Comparison of ENCODE assay signal across 8 mouse cellular contexts in genomic region chr2:51148454-51148853, GRCm38 (mm10). TPM values are rescaled to one million over a fixed set of nuclear protein-coding genes. Genes with fewer than 3 reads are reported as not detected.
A peak's percentile ranks its signal among the peaks of the same experiment; 100 is the strongest.
DNase-seq lines count a peak whose midpoint lies in the region; ATAC-seq and TF ChIP-seq lines count a peak whose summit lies in the region.

No protein-coding gene starts in this region.

- no peak overlapping the region for H3K9ac ChIP-seq in CH12.LX (ENCODE audit: insufficient read depth, low read depth)
- peak overlapping the region; percentile 97 for H3K9ac ChIP-seq in embryonic facial prominence, embryonic 14.5 days (ENCODE audit: low read depth, low read length)
- H3K9ac ChIP-seq in heart, embryonic 16.5 days (ENCODE audit: low read length): peak overlapping the region; percentile 86
- peak overlapping the region; percentile 80 for H3K9ac ChIP-seq in lung, embryonic 15.5 days

- H3K79me2 ChIP-seq in CH12.LX (replicated peaks; ENCODE audit: control insufficient read depth, extremely low read depth, insufficient read depth, poor library complexity, severe bottlenecking): no peaks in the 10 kb centered on the region

- H3K9me3 ChIP-seq in CH12.LX (replicated peaks; ENCODE audit: low read length): no peaks in the 10 kb centered on the region
- no peaks in the 10 kb centered on the region for H3K9me3 ChIP-seq in embryonic facial prominence, embryonic 14.5 days (ENCODE audit: control insufficient read depth, low read length)
- no peaks in the 10 kb centered on the region for H3K9me3 ChIP-seq in heart, embryonic 16.5 days (replicated peaks; ENCODE audit: control insufficient read depth, low read length)
- no peaks in the 10 kb centered on the region for H3K9me3 ChIP-seq in lung, embryonic 15.5 days

- 1% methylated on average over 20 of the region's 20 CpGs for WGBS in embryonic facial prominence, embryonic 14.5 days
- under 1% methylated on average over 20 of the region's 20 CpGs for WGBS in heart, embryonic 16.5 days
- under 1% methylated on average over 20 of the region's 20 CpGs for WGBS in lung, embryonic 15.5 days

- no peak for TF ChIP-seq CTCF in CH12.LX (conservative IDR thresholded peaks at IDR 0.05 in 1 of 2, IDR thresholded peaks at IDR 0.05 in 1 of 2; ENCODE audit: low read depth in 2 of 2, low read length in 2 of 2)

- peak; percentile 11; the same call in 1 of the 2 replicates for ATAC-seq in embryonic facial prominence, embryonic 14.5 days (ENCODE audit: low read depth)
- no peak for ATAC-seq in heart, embryonic 16.5 days (replicated peaks; ENCODE audit: extremely low read depth, insufficient read depth, low FRiP score)
- ATAC-seq in lung, embryonic 15.5 days (ENCODE audit: borderline replicate concordance, extremely low read depth, low FRiP score, low TSS enrichment): peak; percentile 16; the same call in 1 of the 2 replicates
- no peak for ATAC-seq in inflammation-experienced regulatory T-cells, adult 6 months

- H3K4me3 ChIP-seq in CH12.LX (replicated peaks in 1 of 3; ENCODE audit: low read depth in 2 of 3, low read length in 2 of 3, poor library complexity in 1 of 3): peak overlapping the region in 2 of 3 experiments; percentile 36 to 60
- peak overlapping the region; percentile 97 for H3K4me3 ChIP-seq in embryonic facial prominence, embryonic 14.5 days (ENCODE audit: low read depth, low read length)
- H3K4me3 ChIP-seq in heart, embryonic 16.5 days (ENCODE audit: low read length): peak overlapping the region; percentile 63
- H3K4me3 ChIP-seq in lung, embryonic 15.5 days: peak overlapping the region; percentile 79

- in situ Hi-C loops in CH12.LX (cut with MboI; ENCODE audit: low pct_ligation_motif_present, low pct_unique_long_range_greater_than_20kb, low sequenced_read_pairs): loop anchor here (25.0 kb wide), 1 partner anchor 836 kb away; no protein-coding TSS in a partner anchor

- peak overlapping the region; percentile 87 for H3K4me2 ChIP-seq in CH12.LX (ENCODE audit: insufficient read depth, low read depth, poor library complexity, severe bottlenecking)
- H3K4me2 ChIP-seq in embryonic facial prominence, embryonic 14.5 days (ENCODE audit: low read depth, low read length): peak overlapping the region; percentile 70
- H3K4me2 ChIP-seq in heart, embryonic 16.5 days (ENCODE audit: low read depth, low read length): peak overlapping the region; percentile 76
- H3K4me2 ChIP-seq in lung, embryonic 15.5 days: peak overlapping the region; percentile 74

- TF ChIP-seq POLR2A in CH12.LX (IDR thresholded peaks at IDR 0.05; ENCODE audit: low read depth, low read length): no peak

- H3K27ac ChIP-seq in CH12.LX (ENCODE audit: insufficient read depth, low read depth): no peak overlapping the region
- H3K27ac ChIP-seq in embryonic facial prominence, embryonic 14.5 days (replicated peaks; ENCODE audit: low read depth, low read length): peak overlapping the region; percentile 93
- peak overlapping the region; percentile 96 for H3K27ac ChIP-seq in heart, embryonic 16.5 days (ENCODE audit: low read length)
- peak overlapping the region; percentile 84 for H3K27ac ChIP-seq in lung, embryonic 15.5 days

- dilution Hi-C loops in CH12.LX (cut with MboI; ENCODE audit: extremely low pct_ligation_motif_present, extremely low pct_unique_long_range_greater_than_20kb, low sequenced_read_pairs): no loop called here

- H3K4me1 ChIP-seq in CH12.LX (ENCODE audit: control insufficient read depth in 1 of 2, insufficient read depth in 2 of 2): peaks cover 0 to 6% of the 10 kb centered on the region in 2 experiments; a peak in 1 of 4 replicates
- H3K4me1 ChIP-seq in embryonic facial prominence, embryonic 14.5 days (ENCODE audit: control insufficient read depth, insufficient read depth, low read length): peaks cover 11% of the 10 kb centered on the region
- H3K4me1 ChIP-seq in heart, embryonic 16.5 days (ENCODE audit: control insufficient read depth, insufficient read depth, low read length): peaks cover 23% of the 10 kb centered on the region
- H3K4me1 ChIP-seq in lung, embryonic 15.5 days: peaks cover 23% of the 10 kb centered on the region

- H3K36me3 ChIP-seq in CH12.LX (replicated peaks in 1 of 2; ENCODE audit: control insufficient read depth in 1 of 2, insufficient read depth in 1 of 2, low read length in 1 of 2): no peaks in the 10 kb centered on the region
- peaks cover 4% of the 10 kb centered on the region; the same call in 1 of the 2 replicates for H3K36me3 ChIP-seq in embryonic facial prominence, embryonic 14.5 days (ENCODE audit: control insufficient read depth, insufficient read depth, low read length)
- no peaks in the 10 kb centered on the region for H3K36me3 ChIP-seq in heart, embryonic 16.5 days (ENCODE audit: control insufficient read depth, insufficient read depth)
- H3K36me3 ChIP-seq in lung, embryonic 15.5 days: no peaks in the 10 kb centered on the region

- no peak for TF ChIP-seq RAD21 in CH12.LX (IDR thresholded peaks at IDR 0.05; ENCODE audit: low read depth, low read length)

- DNase-seq in CH12.LX (ENCODE audit: extremely low read depth): peak; percentile 12
- DNase-seq in adrenal gland, adult 2 months: peak; percentile 60
- DNase-seq in embryonic facial prominence, embryonic 14.5 days (ENCODE audit: low spot score): peak; percentile 52
- DNase-seq in kidney, postnatal 25 days: peak; percentile 27 to 57
- DNase-seq in retina, embryonic 14.5 days (ENCODE audit: low spot score): peak; percentile 62

- H3K27me3 ChIP-seq in CH12.LX (replicated peaks): peaks cover 6% of the 10 kb centered on the region
- no peaks in the 10 kb centered on the region for H3K27me3 ChIP-seq in embryonic facial prominence, embryonic 14.5 days (replicated peaks; ENCODE audit: control insufficient read depth, insufficient read depth, low read length)
- peaks cover 2% of the 10 kb centered on the region; the same call in 1 of the 2 replicates for H3K27me3 ChIP-seq in heart, embryonic 16.5 days (ENCODE audit: control insufficient read depth, insufficient read depth, low read length)
- no peaks in the 10 kb centered on the region for H3K27me3 ChIP-seq in lung, embryonic 15.5 days

- no peak for TF ChIP-seq EP300 in CH12.LX (IDR thresholded peaks at IDR 0.05; ENCODE audit: low read length)

TF ChIP-seq in CH12.LX, 34 proteins besides CTCF, POLR2A, EP300 and RAD21:
- TF ChIP-seq ELF1 (IDR thresholded peaks at IDR 0.05; ENCODE audit: low read depth, low read length) (no peak), GABPA (IDR thresholded peaks at IDR 0.05; ENCODE audit: insufficient replicate concordance, low read depth, low read length) (no peak)

RNA-seq across cellular contexts. Expression of gene Rnd3, which starts 0.5 kb away (rescaled TPM):
- 0.08 and 0.17 TPM in 2 replicates for total RNA-seq in CH12.LX (2012; rRNA removed)
- 1.5 TPM in 2 replicates for total RNA-seq in CH12.LX (2014; rRNA removed)
- 0.80 and 1.1 TPM in 2 replicates for polyA plus RNA-seq in CH12.LX (2012; ENCODE audit: insufficient read length, low read depth)
- 10 to 100 TPM; 36.7 to 36.9 TPM for total RNA-seq in adrenal gland, adult 2 months (2021)
- polyA plus RNA-seq in adrenal gland, adult 2 months (2012; rRNA removed): 0.57 and 0.83 TPM in 2 replicates
- 99.7 and 116 TPM in 2 replicates for polyA plus RNA-seq in embryonic facial prominence, embryonic 14.5 days (2014; fragmentation: Nextera tagmentation; extraction: Ambion mirVana)
- 27.3 and 31.5 TPM in 2 replicates for polyA plus RNA-seq in heart, embryonic 16.5 days (2015; fragmentation: Nextera tagmentation; extraction: Ambion mirVana)
- 63.7 and 64.0 TPM in 2 replicates for polyA plus RNA-seq in lung, embryonic 15.5 days (2015; fragmentation: Nextera tagmentation; extraction: Ambion mirVana)
- 1 to 10 TPM in 1 of 3 experiments, under 1 TPM in 1, not detected in 1; 0.15 to 1.4 TPM for polyA plus RNA-seq in inflammation-experienced regulatory T-cells, adult 6 months (2017; shearing (Covaris generic))

Comparison
In these comparisons a context has a peak if more than half of its experiments do, and no peak if none do; other contexts are left out.
1. DNase-seq: peak in every context shown above with its lines; median percentile 62 in retina, embryonic 14.5 days; 60 in adrenal gland, adult 2 months; 52 in embryonic facial prominence, embryonic 14.5 days; 42 in kidney, postnatal 25 days; 12 in CH12.LX.
2. ATAC-seq: peak in embryonic facial prominence, embryonic 14.5 days (single experiment) and lung, embryonic 15.5 days (single experiment); none in heart, embryonic 16.5 days (single experiment) and inflammation-experienced regulatory T-cells, adult 6 months (single experiment).
3. RNA of gene Rnd3, which starts 0.5 kb away (polyA plus RNA-seq): 99.7 to 116 TPM in embryonic facial prominence, embryonic 14.5 days, 63.7 to 64.0 TPM in lung, embryonic 15.5 days and 27.3 to 31.5 TPM in heart, embryonic 16.5 days; 0.80 to 1.1 TPM in CH12.LX, 0.57 to 0.83 TPM in adrenal gland, adult 2 months and 0.15 to 1.4 TPM in inflammation-experienced regulatory T-cells, adult 6 months; every median in the first group is over 10 times any median in the second.
4. Peak in every context shown above with its lines, with median percentiles within 50 percentile points of each other: H3K4me2 ChIP-seq and H3K4me3 ChIP-seq.